Mouse (Mus musculus): ENCODE measurements around the gene Spata9. TPM values are rescaled to one million over a fixed set of nuclear protein-coding genes. Genes with fewer than 3 reads are reported as not detected.

Spata9 gene
- polyA plus RNA-seq, 1 experiment from 2014 or later: 0.77 TPM

- Histone ChIP-seq H3K27me3 (ENCODE audit: control insufficient read depth, insufficient read depth, low read length) (no peaks in the 10 kb centered on the region), H3K4me3 (ENCODE audit: low read length) (peak overlapping the region; percentile 25; the same call in 1 of the 2 replicates), H3K9me3 (ENCODE audit: control insufficient read depth, low read length) (no peaks in the 10 kb centered on the region), H3K4me1 (ENCODE audit: control insufficient read depth, insufficient read depth, low read length) (peaks cover 13% of the 10 kb centered on the region), H3K27ac (ENCODE audit: low read depth, low read length) (no peak overlapping the region), H3K4me2 (replicated peaks; ENCODE audit: low read depth, low read length) (peak overlapping the region; percentile 27), H3K9ac (ENCODE audit: low read depth, low read length) (no peak overlapping the region), H3K36me3 (ENCODE audit: control insufficient read depth, insufficient read depth, low read length) (peaks cover 19% of the 10 kb centered on the region; the same call in 1 of the 2 replicates)
- ATAC-seq (ENCODE audit: low FRiP score, low TSS enrichment): no peak
- 79% methylated on average over 5 of the region's 5 CpGs for WGBS
Measured at GRCm38 (mm10) chr13:75941518-75942295, 25.2 kb upstream of the Spata9 start.

DNA sequence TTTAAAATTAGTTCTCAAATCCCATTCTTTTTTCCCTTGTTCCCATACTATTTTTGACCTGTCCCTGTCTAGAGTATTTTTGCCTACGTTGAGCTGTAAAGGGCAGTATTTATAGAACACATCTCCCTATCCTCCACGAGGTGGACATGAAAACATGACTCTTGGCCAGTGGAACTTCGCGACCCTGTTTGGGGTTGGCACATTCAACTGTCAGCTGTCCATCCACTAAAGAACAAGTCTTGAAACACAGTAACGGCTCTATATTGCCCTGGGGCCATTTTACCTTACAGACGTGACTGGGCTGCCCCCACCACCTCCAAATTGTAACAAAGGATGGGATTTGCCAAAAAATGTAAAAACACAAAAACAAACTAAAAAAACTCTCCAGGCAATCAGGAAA, 24.2 kb upstream of the Spata9 start:
- H3K4me1 ChIP-seq (ENCODE audit: control insufficient read depth, insufficient read depth, low read length): peaks cover 13% of the 10 kb centered on the region
- H3K27me3 ChIP-seq (ENCODE audit: control insufficient read depth, insufficient read depth, low read length): no peaks in the 10 kb centered on the region
- peak; percentile 25; the same call in 1 of the 2 replicates for ATAC-seq (ENCODE audit: low FRiP score, low TSS enrichment)
- peaks cover 16% of the 10 kb centered on the region; the same call in 1 of the 2 replicates for H3K36me3 ChIP-seq (ENCODE audit: control insufficient read depth, insufficient read depth, low read length)
- H3K4me3 ChIP-seq (ENCODE audit: low read length): peak overlapping the region; percentile 68
- H3K9me3 ChIP-seq (ENCODE audit: control insufficient read depth, low read length): no peaks in the 10 kb centered on the region
- WGBS: under 1% methylated on average over 6 of the region's 6 CpGs
- peak overlapping the region; percentile 93 for H3K9ac ChIP-seq (ENCODE audit: low read depth, low read length)
- peak overlapping the region; percentile 56 for H3K4me2 ChIP-seq (replicated peaks; ENCODE audit: low read depth, low read length)
- H3K27ac ChIP-seq (ENCODE audit: low read depth, low read length): peak overlapping the region; percentile 94

DNA sequence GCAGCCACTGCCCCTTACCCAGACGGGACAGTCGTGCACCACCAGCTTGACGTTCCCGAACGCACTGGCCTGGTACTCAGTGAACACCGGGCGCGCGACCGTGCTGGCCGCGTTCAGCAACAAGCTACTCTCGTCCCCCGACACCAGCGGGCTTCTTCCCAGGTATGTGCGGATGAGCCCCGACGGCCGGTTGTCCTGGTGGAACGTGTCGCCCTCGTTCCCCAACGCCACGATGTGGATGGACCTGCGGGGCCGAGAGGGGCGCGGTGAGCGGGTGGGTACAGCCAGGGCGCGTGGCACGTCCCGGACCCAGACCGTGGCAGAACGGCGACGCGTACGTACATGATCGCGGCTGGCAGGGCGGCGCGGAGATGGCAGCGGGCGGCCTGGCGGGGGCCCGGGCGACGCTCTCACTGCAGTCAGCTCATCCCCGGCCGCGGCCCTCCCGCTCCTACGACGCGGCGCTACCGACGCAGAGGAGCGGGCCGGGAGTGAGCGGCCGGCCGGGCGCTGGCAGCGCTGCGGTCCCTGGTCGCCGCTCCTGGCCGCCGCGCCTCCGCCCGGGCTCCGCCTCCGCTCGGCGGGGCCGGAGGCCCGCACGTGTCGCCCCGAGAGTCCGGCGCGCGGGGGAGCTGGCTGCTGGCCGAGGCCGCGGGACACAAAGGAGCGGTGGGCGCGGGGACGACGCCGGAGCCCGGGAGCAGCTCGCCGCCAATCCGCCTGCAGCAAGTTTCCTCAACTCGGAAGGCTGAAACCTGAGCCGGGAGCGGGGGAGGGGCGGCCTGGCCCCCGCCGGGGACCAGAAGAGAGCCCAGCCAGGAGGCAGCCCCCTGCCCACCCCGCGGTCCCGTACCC, 23.5 kb upstream of the Spata9 start, which contains the start of gene Rhobtb3:
Gene Rhobtb3 (minus strand): TSS at position 737 of the 855 bp plus-strand sequence.
- Histone ChIP-seq H3K27me3 (ENCODE audit: control insufficient read depth, insufficient read depth, low read length) (no peaks in the 10 kb centered on the region), H3K4me2 (replicated peaks; ENCODE audit: low read depth, low read length) (peak within 1 kb of the TSS; percentile 56), H3K36me3 (ENCODE audit: control insufficient read depth, insufficient read depth, low read length) (peaks cover 9% of the 10 kb centered on the region; the same call in 1 of the 2 replicates), H3K4me1 (ENCODE audit: control insufficient read depth, insufficient read depth, low read length) (peaks cover 13% of the 10 kb centered on the region), H3K9ac (ENCODE audit: low read depth, low read length) (peak within 1 kb of the TSS; percentile 93), H3K27ac (ENCODE audit: low read depth, low read length) (peak within 1 kb of the TSS; percentile 94), H3K4me3 (ENCODE audit: low read length) (peak within 1 kb of the TSS; percentile 68), H3K9me3 (ENCODE audit: control insufficient read depth, low read length) (no peaks in the 10 kb centered on the region)
- under 1% methylated on average over 88 of the region's 110 CpGs for WGBS
- peak; percentile 93 for ATAC-seq (ENCODE audit: low FRiP score, low TSS enrichment)

DNA sequence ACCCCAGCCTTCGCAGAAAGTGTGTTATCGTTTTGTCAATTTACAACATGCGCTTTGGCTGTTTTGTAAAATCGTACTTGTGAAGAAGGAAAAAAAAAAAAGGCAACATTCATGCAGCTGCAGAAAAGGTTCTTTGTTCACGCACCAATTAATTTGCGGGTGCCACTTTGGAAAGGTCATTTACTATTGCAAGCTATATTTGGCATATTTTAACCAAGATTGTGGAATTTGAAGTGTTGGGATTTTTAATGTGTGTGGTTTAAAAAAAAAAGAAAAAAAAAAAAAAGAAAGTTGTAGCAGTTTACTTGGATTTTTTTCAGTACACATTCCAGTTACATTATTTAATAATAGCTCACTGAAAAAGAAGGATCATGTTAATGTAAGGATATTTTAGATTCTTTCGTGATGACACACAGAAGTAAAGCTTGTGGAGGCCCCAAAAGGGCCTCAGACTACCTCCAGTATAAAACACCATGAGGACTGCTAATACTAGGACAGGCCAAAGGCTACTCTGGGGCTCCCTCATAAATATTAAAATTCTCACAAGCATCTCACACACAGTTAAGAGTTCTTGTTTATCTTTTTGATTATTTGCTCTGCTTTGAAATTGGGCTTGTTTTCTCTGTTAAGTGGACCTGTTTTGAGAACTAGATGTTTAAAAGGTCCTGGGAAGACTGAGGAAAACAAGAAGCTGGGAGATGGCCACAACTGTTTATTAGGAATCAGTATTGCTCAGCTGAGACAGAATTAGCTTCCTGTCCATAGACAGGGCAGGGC, 22.7 kb upstream of the Spata9 start:
- 2% methylated on average over 7 of the region's 7 CpGs for WGBS
- no peaks in the 10 kb centered on the region for H3K9me3 ChIP-seq (ENCODE audit: control insufficient read depth, low read length)
- H3K9ac ChIP-seq (ENCODE audit: low read depth, low read length): peak overlapping the region; percentile 93
- peak overlapping the region; percentile 56 for H3K4me2 ChIP-seq (replicated peaks; ENCODE audit: low read depth, low read length)
- H3K4me3 ChIP-seq (ENCODE audit: low read length): peak overlapping the region; percentile 68
- peaks cover 1% of the 10 kb centered on the region; the same call in 1 of the 2 replicates for H3K36me3 ChIP-seq (ENCODE audit: control insufficient read depth, insufficient read depth, low read length)
- no peak for ATAC-seq (ENCODE audit: low FRiP score, low TSS enrichment)
- peak overlapping the region; percentile 94 for H3K27ac ChIP-seq (ENCODE audit: low read depth, low read length)
- H3K27me3 ChIP-seq (ENCODE audit: control insufficient read depth, insufficient read depth, low read length): no peaks in the 10 kb centered on the region
- peaks cover 13% of the 10 kb centered on the region for H3K4me1 ChIP-seq (ENCODE audit: control insufficient read depth, insufficient read depth, low read length)

- Histone ChIP-seq H3K4me3 (ENCODE audit: low read length) (no peak overlapping the region), H3K4me1 (ENCODE audit: control insufficient read depth, insufficient read depth, low read length) (no peaks in the 10 kb centered on the region), H3K27me3 (ENCODE audit: control insufficient read depth, insufficient read depth, low read length) (no peaks in the 10 kb centered on the region), H3K27ac (ENCODE audit: low read depth, low read length) (no peak overlapping the region), H3K9me3 (ENCODE audit: control insufficient read depth, low read length) (no peaks in the 10 kb centered on the region), H3K4me2 (replicated peaks; ENCODE audit: low read depth, low read length) (no peak overlapping the region), H3K36me3 (ENCODE audit: control insufficient read depth, insufficient read depth, low read length) (no peaks in the 10 kb centered on the region), H3K9ac (ENCODE audit: low read depth, low read length) (no peak overlapping the region)
- 35% methylated on average over 1 of the region's 1 CpGs for WGBS
- no peak for ATAC-seq (ENCODE audit: low FRiP score, low TSS enrichment)
Measured at GRCm38 (mm10) chr13:75950295-75950694, 16.7 kb upstream of the Spata9 start.

- H3K9me3 ChIP-seq (ENCODE audit: control insufficient read depth, low read length): no peaks in the 10 kb centered on the region
- H3K4me3 ChIP-seq (ENCODE audit: low read length): no peak overlapping the region
- H3K27ac ChIP-seq (ENCODE audit: low read depth, low read length): no peak overlapping the region
- no peak overlapping the region for H3K4me2 ChIP-seq (replicated peaks; ENCODE audit: low read depth, low read length)
- H3K4me1 ChIP-seq (ENCODE audit: control insufficient read depth, insufficient read depth, low read length): no peaks in the 10 kb centered on the region
- no peaks in the 10 kb centered on the region for H3K27me3 ChIP-seq (ENCODE audit: control insufficient read depth, insufficient read depth, low read length)
- no peaks in the 10 kb centered on the region for H3K36me3 ChIP-seq (ENCODE audit: control insufficient read depth, insufficient read depth, low read length)
- no peak overlapping the region for H3K9ac ChIP-seq (ENCODE audit: low read depth, low read length)
- no peak for ATAC-seq (ENCODE audit: low FRiP score, low TSS enrichment)
Measured at GRCm38 (mm10) chr13:75955357-75955992, 11.5 kb upstream of the Spata9 start.

DNA sequence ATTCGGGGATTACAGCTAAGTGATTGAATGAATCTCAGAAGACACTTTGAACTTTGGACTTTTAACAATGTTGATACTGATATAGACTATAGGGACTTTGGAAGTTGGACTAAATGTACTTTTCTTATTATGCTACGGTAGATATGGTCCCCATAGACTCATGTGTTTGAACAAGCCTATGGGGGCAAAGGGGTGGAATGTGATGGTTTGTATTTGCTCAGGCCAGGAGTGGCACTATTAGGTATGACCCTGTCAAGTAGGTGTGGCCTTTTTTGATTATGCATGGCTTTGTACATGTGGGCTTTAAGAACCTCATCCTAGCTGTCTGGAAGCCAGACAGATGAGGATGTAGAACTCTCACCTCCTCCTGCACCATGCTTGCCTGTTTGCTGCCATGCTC, 7.5 kb downstream of the Spata9 start:
- H3K4me1 ChIP-seq (ENCODE audit: control insufficient read depth, insufficient read depth, low read length): no peaks in the 10 kb centered on the region
- 70% methylated on average over 2 of the region's 2 CpGs for WGBS
- no peaks in the 10 kb centered on the region for H3K27me3 ChIP-seq (ENCODE audit: control insufficient read depth, insufficient read depth, low read length)
- H3K4me3 ChIP-seq (ENCODE audit: low read length): no peak overlapping the region
- no peaks in the 10 kb centered on the region for H3K36me3 ChIP-seq (ENCODE audit: control insufficient read depth, insufficient read depth, low read length)
- H3K9me3 ChIP-seq (ENCODE audit: control insufficient read depth, low read length): no peaks in the 10 kb centered on the region
- no peak for ATAC-seq (ENCODE audit: low FRiP score, low TSS enrichment)
- no peak overlapping the region for H3K9ac ChIP-seq (ENCODE audit: low read depth, low read length)
- H3K27ac ChIP-seq (ENCODE audit: low read depth, low read length): no peak overlapping the region
- no peak overlapping the region for H3K4me2 ChIP-seq (replicated peaks; ENCODE audit: low read depth, low read length)

DNA sequence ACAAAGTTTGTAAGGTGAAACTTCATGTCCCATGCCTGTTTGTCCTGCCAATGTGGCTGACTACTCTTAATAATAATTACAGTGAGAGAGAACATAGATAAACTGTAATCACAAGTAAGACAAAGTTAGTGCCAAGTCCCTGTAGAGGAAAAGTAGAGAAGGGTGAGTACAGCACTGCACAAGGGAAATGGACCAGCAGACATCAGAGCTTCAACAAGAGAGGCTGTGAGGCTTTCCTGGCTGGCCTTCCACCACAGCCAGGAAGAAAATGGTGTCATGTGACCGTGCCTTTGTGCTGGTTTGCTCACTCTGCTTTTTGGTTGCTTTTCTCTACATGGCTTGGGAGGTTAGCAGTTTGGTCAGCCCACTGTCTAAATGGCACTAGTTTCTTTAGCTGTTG, 8.7 kb downstream of the Spata9 start:
- Histone ChIP-seq H3K36me3 (ENCODE audit: control insufficient read depth, insufficient read depth, low read length) (no peaks in the 10 kb centered on the region), H3K9ac (ENCODE audit: low read depth, low read length) (no peak overlapping the region), H3K4me3 (ENCODE audit: low read length) (no peak overlapping the region), H3K9me3 (ENCODE audit: control insufficient read depth, low read length) (no peaks in the 10 kb centered on the region), H3K27ac (ENCODE audit: low read depth, low read length) (no peak overlapping the region), H3K4me2 (replicated peaks; ENCODE audit: low read depth, low read length) (no peak overlapping the region), H3K27me3 (ENCODE audit: control insufficient read depth, insufficient read depth, low read length) (no peaks in the 10 kb centered on the region), H3K4me1 (ENCODE audit: control insufficient read depth, insufficient read depth, low read length) (no peaks in the 10 kb centered on the region)
- 73% methylated on average over 1 of the region's 1 CpGs for WGBS
- ATAC-seq (ENCODE audit: low FRiP score, low TSS enrichment): no peak
